Mouse (Mus musculus): ENCODE measurements around the gene Slc23a2.

Gene Slc23a2

DNA sequence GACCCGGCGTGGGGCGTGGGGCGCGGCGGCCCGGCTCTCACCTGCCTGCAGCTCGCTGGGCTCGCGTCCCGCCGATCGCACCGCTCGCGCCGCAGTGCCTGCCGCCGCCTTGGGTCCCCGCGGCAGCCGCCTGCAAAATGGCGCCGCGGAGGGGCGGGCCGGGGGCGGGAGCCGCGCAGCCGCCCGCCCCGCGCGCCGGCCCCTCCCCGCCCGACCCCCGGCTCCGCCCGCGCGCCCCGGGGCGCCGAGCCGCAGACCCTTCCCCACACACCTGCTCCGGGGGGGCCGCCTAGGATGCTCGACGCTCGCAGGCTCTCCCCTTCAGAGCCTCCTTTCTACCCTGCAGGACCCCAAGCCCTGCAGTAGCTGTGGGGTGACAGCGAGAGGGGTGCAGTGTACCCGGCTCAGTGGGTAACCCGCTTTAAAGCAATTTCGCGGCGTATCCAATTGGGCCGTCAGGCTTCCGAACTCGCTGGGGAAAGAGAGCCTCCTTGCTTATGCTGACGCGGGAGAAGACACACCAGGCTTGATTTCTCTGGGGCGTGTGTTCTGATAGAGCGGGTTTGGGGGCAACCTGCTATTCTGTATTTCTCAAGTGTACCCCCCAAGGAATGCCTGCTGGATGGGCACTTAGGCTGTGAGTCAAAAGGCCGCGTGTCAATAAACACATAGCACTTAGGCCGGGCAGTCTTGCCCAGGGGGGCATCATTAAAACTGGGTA, at the start of gene Slc23a2:
Gene Slc23a2, minus strand, starts transcription at position 138 of the 721 bp plus-strand sequence.
- peak; percentile 20 for DNase-seq (ENCODE audit: low read depth, low spot score)

DNA sequence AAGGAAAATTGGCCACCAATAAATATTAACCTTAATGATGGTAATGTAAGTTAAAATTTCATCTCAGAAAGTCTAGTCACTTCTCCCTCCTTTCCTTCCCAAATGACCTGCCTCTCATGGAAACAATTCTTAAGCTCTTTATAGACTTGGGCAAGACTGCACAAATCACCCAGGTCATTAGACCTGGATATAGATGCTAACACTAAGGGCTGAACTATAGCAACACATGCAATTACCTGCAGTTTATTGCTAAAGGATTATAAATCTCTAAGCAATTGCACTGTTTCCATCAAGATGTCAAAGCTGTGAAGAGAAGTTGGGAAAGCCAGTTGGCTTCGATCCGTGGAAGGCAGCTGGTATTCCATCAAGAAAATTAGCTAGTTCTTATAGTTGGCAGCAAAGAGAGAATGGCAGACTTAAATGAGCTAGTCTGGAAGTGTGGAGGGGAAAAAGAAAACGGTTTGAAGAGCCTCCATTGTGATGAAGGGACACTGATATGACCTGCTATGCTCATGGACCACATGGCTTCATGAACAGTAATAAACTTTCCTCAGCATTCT, 45.8 kb upstream of the Slc23a2 start:
- DNase-seq (ENCODE audit: low read depth, low spot score): peak; percentile 30

DNA sequence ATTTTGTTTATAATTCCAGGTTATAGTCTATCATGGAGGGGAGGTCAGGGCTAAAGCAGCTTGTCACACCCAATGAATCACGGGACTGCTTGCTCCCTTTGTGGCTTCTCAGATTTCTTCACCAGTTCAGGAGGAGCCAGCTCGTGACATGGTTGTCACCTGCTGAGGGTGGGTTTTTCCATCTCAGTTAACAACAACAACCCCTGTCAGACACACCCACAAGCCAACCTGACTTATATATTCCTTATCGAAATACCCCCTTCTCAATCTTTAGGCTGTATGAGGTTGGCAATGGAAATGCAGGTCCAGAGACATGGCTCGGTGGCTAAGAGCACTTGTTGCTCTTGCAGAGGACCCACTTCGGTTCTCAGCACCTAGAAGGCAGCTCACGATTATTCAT, 39.0 kb upstream of the Slc23a2 start:
- no peak for DNase-seq (ENCODE audit: low read depth, low spot score)

DNA sequence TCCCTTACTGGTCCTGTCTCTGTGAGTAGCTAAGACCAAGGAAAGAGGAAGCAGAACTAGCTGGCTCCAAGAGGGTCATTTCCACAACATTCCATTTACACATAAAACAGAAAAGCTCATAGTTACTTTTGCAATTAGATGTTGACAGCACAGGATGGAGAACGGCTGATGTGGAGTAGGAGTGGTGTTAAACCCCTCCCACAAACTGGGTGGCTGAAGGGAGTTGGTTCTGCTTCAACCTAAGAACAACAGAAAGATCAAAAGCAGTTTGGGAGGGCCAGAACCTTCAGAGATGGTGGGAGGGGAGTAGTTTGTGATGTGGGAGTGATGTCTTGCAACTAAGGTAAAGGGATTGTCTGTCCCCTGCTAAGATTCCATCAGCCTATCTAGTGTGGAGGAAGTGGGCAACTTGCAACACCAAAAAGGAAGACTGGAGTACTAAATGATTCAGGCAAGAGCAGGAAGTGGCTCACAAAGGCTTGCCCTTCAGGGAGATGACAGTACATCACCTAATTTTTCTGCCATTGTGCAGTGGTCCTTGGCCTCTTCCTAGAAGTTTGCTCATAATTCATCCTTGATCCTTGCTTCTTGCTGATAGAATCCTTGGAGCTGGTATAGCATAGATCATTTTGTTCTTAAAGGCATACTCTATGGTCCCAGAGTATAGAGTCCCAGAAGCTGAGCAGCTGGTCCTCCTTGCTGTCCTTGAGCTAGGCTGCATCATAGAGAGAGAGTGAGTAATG, 35.7 kb upstream of the Slc23a2 start:
- no peak for DNase-seq (ENCODE audit: low read depth, low spot score)

DNA sequence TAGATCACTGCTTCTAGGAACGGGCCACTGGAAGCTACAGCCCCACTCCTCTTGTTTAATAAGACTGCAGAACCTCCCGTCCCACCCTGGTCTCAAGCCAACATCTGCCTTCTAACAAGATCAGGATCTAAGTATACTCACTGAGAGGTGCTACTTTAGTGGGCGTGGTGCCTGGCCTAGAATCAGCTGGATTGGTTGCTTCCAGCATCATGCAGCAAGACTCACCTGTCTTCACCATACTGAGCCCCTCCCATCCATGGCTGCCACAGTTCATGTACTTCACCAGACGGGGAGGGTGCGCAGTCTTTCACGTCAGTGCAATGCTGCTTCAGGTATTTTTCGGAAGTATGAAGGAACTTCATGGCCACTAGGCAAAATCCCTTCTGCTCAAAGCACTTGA, 34.5 kb upstream of the Slc23a2 start:
- DNase-seq (ENCODE audit: low read depth, low spot score): no peak

DNA sequence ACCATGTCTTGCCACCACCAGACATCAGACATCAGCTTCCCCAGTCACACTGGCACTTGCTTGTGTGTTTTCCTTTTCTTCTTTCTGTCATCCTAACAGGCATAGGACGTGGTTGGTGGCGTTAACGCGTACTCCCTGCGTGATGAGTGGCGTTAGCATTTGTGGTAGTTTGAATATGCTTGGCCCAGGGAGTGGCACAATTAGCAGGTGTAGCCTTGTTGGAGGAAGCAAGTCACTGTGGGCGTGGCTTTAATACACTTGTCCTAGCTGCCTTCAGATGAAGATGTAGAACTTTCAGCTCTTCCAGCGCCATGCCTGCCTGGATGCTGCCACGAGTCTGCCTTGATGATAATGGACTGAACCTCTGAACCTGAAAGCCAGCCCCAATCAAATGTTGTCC, 32.5 kb upstream of the Slc23a2 start:
- DNase-seq (ENCODE audit: low read depth, low spot score): no peak

DNA sequence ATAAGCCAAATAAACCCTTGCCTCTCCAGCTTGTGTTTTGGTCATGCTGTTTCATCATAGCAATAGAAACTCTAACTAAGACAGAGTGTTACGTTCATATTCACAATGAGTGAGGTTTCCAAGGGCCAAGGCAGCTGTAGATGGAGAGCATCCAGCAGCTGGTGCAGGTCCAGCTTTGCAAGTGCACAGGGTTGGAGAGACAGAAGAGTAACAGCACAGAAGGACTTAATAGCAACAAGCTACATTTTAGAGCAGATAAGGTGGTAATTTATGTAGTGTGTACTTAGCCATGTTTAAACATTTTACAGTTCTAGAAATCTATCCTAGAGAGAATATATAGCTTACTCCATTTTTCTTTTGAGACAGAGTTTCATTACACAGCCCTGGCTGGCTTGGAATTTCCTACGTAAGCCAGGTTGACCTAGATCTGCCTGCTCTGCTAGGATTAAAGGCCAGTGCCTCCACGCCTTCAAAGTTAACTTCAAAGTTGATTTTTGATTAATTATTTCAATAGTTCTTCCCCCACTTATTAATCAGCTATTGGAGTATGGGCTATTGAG, 31.5 kb upstream of the Slc23a2 start:
- no peak for DNase-seq (ENCODE audit: low read depth, low spot score)

DNA sequence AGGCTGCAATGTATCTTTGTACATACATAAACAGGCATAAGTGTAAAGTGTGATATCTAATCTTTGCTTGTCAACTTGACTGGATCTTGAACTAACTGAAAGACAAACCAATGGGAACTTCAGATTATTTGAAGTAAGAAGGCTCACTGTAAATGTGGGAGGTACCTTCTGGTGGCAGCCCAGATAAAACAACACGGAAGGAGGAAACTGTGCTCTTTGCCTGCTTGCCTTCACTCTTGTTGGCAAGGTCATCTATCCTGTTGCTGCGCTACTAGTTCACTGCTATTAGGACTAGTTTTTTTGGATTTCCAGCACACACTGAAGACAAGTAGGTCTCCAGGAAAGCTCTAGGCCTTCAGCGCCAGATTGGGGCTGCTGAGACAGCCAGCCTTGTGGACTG, 29.1 kb upstream of the Slc23a2 start:
- DNase-seq (ENCODE audit: low read depth, low spot score): no peak

DNA sequence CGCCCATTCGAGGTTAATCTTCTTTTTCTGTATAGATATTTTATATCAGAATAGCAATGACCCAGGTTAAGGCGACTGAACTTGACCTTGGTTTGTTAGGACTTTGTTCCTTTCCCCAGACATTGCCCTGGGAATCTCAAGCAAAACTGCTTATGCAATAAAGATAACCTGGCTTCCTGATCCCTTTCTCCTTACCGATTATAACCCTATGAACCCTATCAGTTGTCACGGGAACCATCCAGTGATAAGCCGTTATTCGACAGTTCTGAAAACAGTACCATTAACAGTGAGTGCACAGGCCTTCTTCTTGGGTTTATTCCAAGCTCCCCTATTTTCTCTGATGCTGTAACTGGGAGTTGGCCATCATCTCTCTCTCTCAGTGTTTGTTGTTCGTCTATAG, 27.0 kb upstream of the Slc23a2 start:
- no peak for DNase-seq (ENCODE audit: low read depth, low spot score)

DNA sequence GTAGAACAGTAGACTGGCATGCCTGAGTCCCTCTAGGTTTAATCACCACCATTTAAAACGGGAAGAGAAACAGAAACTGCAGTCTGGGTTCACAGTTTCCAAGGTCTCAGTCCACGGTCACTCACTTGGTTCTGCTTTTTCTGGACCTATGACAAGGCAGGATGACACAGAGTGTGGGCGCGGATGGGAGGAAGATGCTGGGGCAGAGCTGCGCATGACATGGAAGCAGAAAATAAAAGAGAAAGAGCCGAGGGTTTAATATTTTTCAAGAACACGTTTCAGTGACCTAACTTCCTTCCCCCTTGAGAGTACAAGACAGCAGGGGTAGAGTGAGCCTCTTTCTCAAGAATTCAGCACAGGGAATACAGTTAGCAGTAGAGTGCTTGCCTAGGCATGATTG, 24.2 kb upstream of the Slc23a2 start:
- no peak for DNase-seq (ENCODE audit: low read depth, low spot score)

DNA sequence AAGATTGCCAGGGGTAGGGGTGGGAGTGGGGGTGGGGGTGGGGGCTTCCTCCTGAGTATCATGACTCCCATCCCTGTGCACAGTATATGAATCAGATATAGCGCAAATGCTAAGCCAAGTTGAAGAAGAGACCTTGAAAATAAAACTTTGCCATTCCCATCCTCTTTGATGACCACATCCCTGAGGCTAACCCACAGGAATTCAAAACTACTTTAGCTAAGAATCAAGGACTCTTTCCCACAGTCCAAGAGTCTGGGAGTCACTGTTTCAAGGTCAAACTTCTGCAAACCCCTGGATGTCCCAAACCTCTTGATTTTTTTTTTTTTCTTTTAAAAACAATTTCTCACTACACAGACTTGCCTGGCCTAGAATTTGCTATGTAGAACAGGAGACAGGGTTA, 18.7 kb upstream of the Slc23a2 start:
- DNase-seq (ENCODE audit: low read depth, low spot score): no peak

DNA sequence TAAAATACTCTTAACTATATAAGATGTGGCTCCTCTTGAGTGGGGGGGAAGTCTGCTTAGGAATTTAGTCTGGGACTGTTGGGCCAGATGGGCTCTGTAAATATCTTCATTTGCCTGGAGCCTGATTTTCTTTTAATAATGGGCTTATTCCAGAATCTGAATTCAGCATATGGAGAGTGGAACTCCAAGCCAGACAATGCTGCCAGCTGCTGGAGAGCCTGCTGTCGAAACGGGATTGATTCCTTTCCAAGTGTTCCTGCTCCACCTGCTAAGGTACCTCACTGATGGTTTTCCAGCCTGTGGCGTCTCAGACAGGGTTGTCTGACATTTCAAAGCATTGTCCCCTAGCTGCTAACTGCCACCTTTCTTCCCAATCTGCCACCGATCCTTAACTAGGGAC, 12.6 kb upstream of the Slc23a2 start:
- peak; percentile 28 for DNase-seq (ENCODE audit: low read depth, low spot score)

DNA sequence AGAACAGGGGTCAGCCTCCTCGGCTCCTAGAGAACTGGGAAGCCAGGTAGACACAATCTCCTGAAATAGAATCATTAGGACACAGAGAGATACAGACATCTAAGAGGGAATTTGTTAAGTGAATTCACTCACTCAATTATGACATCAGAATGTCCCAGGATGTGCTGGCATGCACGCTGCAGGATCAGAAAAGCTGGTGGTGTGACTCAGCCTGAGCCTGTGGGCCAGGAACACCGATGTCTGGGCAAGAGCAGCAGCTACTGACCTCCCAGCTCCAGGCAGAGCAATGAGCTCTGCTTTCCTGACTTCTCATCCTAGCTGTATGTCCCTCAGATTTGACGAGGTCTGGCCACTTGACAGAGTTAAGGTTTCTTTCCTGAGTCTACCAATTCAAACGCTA, 7.8 kb upstream of the Slc23a2 start:
- DNase-seq (ENCODE audit: low read depth, low spot score): no peak

DNA sequence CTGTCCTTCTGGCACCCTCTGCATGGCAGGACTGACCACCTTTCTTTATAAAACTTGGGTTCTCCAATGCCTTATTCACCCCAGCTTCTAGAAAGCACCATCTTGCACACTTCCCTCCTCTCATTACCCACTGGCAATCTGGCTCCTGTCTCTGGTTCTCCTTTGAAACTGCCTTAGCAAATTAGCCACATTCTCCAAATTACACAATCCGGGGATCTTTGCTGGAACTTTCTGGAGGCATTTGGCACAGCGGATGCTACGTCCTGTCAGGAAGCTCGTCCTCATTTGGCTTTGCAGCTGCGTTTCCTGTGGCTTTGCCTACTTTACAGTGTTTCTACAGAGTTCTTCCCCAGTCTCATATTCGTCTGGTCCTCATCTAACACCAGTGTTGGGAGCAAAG, 6.7 kb upstream of the Slc23a2 start:
- no peak for DNase-seq (ENCODE audit: low read depth, low spot score)

DNA sequence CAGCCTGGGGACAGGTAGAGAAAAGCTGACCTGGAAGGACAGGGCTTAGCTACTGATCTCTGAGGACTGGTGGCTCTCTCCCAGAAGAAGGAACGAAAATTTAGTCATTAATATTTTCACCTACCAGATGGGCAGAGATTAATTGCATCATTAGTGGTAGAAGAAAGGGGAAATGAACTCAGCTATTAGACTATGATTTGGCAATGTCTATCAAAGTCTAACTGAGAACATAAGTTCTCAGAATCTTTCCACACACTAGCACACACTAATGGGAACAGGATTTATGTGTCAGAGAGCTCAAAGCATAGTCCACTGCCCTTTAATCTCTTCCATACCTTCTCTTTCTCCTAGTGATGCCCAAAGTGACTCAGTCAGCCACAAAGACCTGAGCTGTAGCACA, 6.0 kb upstream of the Slc23a2 start:
- DNase-seq (ENCODE audit: low read depth, low spot score): no peak

DNA sequence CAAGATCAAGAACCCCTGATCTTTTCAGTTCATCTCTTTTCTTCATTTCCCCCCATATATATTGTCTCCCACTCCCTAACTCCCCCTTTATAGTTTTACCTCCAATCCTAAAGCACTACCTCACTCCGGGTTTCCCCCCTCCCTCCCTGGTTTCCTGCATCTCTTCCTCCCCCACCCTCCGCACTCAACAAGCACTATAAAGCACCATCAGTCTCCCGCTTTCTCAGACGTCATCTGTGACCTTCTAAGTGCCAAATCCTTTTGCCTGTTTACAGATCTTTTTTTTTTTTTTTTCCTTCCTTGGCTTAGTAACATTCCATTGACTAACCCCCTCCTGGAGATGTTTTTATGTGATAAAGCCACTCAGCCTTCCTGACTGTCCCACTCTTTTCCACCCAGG, 1.6 kb upstream of the Slc23a2 start:
- no peak for DNase-seq (ENCODE audit: low read depth, low spot score)

DNA sequence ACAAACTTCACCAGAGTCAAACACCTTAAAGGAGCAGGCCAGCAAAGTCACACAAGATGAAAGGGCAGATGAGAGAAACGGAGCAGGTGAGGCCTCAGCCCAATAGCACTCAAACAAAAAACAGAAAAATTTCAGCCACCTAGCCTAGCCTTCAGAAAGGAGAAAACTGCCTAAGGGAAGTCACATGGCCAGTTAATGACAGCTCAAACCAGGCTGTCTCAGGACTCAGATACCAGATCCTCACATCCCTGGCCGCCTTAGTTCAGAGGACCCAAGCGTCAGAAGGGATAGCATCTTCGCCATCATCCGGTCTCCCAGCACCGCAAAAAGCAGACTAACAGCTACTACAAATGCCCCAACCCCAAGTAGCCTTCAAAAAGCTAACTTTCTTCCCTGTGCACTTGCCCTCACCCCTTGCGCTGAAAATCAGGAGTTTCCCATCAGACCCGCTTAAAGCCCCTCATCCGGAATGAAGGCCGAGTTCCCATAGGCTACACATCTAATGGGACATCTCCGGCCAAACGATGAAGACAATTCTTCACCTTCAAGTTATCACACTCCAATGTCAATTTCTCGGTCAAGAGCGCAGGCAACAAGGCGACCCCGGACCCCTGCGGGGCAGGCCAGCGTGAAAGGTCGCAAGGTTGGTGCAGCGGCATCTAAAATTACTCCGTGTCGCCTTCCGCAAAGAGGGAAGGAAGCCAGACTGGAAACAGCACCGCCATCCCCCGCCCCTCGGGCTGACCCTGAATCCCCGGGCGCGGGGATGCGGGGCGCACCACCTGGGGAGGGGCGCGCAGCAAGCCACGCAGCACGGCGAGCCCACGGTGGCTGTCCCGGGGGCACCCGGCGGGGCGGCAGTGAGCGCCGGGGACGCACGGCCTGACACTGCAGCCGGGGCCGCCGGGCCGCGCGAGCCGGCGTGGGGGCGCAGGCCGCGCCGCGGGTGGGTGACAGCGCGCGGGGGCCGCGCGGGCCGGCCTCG, 673 bp downstream of the Slc23a2 start:
- no peak for DNase-seq (ENCODE audit: low read depth, low spot score)

DNA sequence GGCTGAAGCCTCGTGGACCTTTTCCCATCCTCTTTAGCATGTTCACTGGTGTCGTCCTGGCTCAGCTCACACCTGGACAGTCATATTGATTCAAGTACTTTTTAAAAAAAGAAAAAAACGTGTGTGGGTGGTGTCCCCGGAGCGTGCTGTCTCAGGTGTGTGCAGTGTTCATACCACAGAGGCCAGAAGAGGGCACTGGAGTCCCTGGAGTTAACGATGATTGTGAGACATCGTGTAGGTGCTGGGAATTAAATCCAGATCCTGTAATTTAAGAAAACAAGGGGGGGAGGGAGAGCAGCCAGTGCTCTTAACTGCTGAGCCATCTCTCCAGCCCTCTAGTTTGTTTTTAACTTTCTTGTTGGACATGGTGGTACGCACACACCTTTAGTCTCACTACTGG, 2.3 kb downstream of the Slc23a2 start:
- DNase-seq (ENCODE audit: low read depth, low spot score): no peak

DNA sequence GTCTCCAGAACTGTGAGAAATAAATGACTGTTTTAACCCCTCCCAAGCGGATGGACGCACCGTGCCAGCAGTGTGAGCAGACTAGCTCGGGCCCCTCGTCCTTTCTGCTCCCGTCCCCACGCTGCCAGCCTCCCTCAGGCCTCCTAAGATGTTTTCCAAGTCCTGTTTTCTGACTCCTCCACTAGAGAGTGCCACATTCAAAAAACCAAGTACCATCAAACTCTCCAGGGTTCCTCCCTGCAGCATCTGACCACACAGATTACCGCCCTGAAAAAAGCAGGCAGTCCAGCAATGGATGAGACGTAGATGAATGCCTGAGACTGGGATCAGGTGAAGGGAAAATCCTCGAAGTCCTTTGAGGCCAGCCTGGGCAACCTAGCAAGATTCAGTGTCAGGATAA, 4.4 kb downstream of the Slc23a2 start:
- DNase-seq (ENCODE audit: low read depth, low spot score): no peak

DNA sequence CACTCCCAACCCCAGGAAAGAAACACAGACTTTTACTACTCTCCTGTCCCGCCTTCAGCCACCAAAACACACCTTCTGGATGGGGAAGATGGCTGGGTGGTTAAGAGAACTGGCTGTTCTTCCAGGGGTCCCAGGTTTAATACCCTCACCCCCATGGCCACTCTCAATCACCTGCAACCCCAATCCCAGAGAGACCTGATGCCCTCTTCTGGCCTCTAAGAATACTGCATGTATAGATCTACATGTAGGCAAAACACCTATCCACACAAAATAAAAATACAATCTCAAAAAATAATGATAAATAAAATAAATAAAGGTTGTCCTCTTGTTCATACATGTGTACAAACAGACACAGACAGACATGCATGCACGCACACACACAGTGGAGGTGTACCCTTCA, 5.8 kb downstream of the Slc23a2 start:
- DNase-seq (ENCODE audit: low read depth, low spot score): no peak

DNA sequence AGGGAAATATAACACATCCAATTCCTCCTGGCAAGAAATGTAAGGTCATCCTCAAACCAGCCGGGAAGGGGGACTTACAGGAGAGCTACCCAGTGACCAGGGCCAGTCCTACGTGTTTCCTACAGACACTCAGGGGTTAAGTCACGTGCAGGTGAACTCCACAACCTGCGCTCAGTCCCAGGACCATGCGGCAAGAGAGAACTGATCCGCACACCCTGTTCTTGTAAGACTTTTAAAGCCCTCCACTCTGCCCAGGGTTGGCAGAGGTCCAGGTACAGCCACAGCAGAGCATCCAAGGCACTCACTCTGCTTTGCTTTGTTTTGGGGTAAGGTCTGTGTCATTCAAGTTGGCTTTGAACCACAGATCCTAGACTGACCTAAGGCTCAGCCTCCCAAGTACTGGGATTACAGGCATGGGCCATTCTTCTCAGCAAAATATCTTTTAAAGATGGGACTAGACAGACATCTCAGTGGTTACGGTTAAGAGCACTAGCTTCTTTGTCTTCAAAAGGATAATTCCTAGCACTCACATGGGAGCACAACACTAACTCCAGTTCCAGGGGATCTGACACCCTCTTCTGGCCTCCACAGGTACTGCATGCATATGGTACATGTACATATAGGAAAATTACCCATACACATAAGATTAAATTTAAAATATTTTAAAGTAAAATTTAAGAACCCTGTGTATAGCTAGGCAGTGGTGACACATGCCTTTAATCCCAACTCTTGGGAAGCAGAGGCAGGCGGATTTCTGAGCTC, 8.9 kb downstream of the Slc23a2 start:
- no peak for DNase-seq (ENCODE audit: low read depth, low spot score)
